Mouse (Mus musculus) left cerebral cortex, adult 9 months (tissue): ENCODE measurements around the gene Hps3.
"Not testable (repeated sequence)": the region's sequence is repeated elsewhere in the genome, so short reads cannot be mapped to it uniquely, and the experiment has no call there.

ENCODE experiments used
- DNase-seq, 2 experiments: peaks; one replicate each; pipeline ENCODE4 v3.0.0; 2022; ENCODE audit warnings: low spot score in 2 of 2

The Hps3 gene

DNA sequence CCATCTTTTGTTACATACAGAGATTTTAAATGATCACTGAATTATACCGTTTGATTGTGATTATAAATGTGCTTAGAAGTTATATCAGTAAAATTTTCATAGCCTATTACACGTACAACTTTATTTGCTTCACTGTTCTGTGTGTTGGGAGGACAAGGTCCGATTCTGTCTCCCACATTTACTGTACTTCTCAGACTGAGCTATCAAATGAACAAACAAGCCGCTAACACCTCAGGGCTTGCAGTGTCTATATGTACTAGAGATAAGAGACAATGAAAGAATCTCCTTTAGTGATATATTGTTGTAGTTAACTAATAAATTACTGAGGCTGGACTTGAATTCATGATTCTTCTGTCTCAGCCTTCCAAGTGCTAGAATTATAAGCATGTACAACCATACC is 27.8 kb downstream of the Hps3 start:
- no peak for DNase-seq

DNA sequence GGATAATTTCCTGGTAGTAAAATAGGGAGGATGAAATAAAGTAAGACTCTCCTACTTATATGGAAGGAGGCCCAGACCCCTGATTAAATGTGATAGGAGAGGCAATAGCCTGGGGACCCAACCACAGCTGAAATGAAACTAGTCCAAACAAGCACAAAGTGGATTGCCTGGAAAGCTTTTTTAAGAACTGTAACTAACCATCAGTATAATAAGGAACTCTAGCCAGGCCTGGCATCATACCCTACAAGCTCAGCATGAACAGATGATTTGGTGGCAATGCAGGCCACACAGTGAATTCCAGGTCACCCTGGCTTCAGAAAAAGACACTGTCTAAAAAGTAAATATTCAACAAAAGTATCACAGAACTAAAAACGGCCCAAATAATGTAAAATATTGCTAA is 29.5 kb downstream of the Hps3 start:
- no peak for DNase-seq

DNA sequence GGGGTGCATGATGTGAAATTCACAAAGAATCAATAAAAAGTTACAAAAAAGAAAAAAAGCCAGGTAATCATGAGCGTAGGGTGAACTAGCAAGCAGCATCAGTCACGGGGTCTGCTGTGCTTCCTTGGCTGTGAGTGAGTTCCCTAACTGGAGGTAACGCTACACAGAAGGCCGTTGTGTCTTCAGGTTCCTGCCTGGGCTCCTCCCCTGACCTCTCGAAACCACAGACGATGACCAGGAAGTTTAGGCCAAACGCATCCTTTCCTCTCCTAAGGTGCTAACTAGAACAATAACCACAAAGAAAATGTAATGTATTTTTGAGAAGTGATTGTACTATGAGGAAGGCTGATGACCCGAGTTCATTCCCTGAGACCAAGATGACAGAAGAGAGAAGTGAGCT is 30.7 kb downstream of the Hps3 start:
- no peak for DNase-seq

DNA sequence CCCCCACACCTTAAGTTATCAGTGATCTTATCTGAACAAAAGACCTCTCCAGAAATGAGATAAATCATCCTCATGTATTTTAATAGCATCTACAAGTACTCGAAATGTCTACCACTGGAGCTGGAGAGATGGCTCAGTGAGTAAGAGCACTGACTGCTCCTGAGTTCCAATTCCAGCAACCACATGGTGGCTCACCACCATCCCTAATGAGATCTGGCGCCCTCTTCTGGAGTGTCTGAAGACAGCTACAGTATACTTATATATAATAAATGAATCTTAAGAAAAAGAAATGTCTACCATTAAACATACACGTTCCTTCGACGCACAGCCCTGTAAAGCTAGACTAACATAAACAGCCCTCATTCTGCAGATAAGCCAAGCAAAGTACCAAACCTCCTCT is 32.3 kb downstream of the Hps3 start:
- no peak for DNase-seq

DNA sequence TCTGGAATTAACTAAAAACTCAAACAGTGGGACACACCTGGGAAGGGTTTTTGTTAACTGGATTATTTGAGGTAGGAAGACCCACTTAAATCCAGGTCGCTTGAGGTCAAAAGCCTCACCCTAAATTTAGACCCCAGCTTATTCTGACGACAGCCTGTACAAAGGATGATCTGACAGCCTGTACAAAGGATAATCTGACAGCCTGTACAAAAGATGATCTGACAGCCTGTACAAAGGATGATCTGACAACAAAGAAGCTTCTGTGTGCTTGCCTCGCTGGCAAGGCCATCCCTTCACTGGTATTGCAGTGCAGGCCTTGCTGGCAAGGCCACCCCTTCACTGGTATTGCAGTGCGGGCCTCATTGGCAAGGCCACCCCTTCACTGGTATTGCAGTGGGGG is 34.3 kb downstream of the Hps3 start:
- DNase-seq = no peak

DNA sequence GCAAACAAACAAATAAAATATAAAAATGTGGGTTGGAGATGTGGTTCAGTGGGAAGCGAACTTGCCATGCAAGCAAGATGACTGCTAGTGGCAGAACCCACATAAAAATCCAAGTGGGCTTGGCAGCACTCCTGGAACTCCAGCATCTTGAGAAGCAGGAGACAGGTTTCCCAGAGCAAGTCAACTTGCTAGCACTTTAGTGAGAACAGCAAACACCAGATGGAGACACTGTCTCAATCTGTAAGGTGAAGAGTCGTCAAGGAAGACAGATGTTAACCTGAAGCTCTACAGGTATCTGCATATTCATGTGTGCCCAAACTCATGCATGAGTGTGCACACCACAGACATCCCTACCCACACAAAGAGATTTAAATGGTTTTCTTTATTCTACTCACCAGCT is 35.6 kb downstream of the Hps3 start:
- DNase-seq = peak; percentile 23 to 45

DNA sequence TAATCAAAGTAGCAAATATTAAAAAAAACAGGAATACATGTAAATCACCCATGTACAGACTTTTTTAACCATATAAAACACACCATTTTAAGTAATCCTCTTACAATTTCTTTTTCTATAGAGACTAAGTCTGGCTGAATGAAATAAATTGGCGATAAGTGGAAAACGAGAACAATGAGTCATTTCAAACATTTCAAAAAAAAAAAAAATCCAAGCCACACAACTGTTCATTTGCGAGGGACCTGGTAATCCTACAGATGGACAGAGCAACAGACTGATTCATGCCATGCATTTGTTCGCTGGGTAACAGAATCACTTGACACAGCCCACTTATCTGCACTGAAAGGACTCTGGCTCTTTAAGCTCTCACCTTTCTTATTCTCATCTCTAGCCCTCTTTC is 42.7 kb downstream of the Hps3 start:
- DNase-seq = no peak

DNA sequence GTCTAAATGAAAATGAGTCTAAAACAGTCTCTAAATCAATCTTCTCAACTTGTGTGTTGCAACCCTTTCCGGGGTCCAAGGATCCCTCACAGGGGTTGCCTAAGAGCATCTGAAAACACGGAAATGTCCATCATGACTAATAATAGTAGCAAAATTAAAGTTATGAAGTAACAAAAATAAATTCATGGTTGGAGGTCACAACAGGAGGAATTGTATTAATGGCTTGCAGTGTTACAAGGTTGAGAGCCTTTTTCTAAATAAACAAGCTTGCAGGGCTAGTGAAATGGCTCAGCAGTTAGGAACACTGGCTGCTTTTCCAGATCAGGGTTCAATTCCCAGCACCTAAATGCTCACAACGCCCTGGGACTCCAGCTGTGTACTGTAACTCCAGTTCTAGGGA is 45.1 kb downstream of the Hps3 start:
- no peak for DNase-seq

DNA sequence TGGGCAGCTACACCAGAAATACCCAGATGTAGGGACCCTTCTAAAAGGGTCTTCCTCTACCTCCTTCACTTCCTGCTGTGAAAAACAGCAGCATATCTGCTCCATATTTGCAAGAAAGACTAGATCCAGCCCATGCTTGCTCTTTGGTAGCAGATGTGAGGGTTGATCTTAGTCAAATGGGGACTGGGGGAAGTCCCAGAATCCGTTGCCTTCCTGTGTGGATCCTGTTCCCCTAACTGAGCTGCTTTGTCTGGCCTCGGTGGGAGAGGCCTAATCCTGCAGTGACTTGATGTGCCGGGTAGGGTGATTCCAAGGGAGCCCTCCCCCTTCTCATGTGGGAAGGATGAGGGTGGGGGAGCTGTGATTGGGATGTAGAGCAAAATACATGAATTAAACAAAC is 49.0 kb downstream of the Hps3 start:
- no peak for DNase-seq

DNA sequence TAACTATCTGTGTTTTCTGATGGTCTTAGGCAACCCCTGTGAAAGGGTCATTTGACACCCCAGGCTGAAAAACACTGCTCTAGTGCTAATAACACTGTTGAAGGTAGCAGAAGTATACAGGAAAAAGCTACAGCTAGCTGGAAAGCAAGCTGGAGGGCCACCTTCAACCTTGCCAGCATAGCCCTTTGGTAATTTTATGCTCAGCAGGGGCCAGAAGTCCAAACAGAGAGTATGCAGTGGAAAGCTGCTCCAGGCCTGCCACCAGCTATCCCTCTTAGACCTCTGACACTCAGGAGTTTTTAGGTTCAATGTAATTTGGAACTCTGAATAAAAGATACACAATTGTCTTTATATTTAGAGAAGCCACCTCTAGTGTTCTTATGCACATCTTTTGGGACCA is 52.3 kb downstream of the Hps3 start:
- no peak for DNase-seq

DNA sequence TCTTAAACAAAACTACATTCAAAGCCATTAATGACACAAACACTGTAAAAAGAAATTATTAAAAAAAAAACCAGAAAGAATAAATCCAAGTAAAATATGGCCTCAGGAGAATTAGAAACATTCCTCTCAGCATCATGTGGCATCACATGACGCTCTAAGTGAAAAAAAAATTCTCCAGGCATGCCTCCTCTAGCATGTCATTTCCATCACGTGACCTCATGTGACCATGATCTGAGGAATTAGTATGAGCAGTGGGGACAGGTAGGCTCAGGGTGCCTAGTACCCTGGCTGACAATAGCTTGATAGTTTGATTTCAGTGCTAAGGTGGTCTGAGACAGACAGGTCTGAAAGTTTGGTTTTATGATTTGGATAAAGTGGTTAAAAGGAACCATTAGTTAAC is 54.0 kb downstream of the Hps3 start:
- DNase-seq = no peak

DNA sequence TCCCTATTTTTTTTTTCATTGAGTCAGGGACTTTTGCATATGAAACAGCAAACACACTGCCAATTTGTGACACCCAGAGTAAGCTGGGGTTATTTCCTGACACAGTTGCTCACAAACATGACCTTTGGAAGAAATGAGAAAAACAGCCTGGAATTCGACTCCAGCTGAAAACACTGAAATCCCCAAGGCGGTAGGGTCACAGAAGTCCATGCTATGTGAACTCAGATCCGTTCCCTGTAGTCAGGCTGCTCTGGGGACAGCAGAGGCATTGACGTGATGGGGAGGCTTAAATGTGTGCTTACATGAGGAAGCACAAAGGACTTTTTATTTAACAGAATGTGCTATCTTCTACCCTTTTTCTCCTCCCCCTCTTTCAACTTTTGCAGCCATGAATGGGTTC is 56.6 kb downstream of the Hps3 start:
- no peak for DNase-seq

DNA sequence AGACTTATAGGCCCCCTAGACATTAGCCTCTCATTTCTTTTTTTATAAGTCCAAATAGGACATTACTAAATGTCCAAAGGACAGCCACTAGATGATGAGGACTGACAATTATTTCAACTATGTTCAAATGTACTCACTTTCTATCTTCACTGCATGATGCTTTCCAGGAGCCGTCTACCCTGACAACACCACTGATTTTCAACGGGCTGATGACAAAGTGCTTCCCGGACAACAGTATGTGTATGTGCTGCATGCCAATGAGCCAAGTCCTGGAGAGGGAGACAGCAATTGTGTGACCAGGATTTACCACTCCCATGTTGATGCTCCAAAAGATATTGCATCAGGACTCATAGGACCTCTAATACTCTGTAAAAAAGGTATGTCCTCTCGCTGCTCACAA is 69.0 kb downstream of the Hps3 start:
- DNase-seq = no peak

DNA sequence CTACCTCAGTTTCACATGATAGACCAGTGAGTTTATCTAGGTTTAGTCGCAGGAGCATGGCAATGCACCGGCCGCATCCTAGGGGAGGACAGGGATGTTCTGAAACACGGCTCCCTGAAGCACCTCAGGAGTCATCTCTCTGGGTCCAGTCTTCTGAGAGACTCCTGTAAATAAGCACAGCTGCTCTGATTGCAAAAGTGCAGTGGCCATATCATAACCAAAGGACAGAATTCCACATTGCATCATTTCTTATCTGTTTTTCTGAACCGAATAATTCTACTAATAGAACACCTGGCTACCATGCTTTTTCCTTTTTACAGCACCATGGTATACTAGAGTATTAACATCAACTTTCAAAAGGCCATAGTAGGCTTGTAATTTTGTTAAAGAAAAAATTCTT is 69.9 kb downstream of the Hps3 start:
- DNase-seq = no peak

DNA sequence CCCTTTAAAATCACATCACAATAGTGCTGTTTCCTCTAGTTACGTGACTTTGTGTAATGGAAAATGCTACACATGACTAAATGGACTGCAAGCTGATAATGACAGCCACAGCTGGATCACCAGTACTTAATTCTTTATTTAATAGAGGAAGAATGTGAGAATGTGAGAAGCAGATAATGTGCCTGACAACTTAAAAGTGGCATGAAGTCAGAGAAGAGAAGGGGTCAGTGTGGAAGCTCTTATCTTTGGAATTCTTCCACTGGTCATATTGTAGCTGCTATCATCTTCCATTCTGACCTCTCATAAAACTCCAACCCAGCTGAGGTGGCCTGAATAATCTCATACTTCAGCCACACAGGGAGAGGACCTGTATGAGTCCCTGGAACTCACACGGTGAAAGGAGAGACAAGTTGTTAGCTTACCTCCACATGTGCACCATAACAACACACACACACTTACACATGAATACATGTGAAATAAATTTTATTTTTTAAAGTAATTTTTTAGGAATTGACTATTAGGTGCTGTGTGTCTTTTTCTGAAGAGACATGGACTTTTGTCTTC is 70.4 kb downstream of the Hps3 start:
- no peak for DNase-seq

DNA sequence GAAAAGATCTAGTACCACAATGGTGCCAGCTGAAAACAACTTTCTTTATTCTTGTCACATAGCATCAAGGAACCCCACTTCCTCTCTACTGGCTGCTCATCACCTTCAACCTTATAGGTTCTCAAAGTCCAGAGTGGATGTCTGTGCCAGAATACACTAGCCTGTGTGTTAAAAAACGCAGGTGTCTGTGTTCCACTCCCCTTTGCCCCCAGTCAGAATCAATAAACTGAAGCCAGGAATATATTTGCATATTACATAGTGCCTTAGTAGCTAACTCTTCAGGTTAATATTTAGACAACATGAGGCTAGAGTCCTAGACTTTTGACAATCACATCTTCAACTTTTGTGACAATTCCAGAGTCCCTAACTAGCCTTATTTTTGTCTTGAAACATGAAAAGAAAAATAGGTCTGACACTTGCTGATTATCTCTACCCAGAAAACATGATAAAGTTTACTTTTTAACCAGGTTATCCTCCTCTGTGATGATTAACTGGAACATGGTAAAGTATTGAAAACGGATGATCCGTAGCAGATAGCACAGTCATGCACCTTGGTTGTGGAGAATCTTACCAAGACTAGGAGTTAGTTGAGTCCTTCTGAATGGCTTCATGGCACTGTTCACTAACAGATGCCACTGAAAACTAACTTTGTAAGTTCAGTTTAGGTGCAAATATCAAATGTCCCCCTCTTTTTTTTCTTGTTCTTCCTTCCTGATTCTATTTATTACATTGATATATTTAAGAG is 72.2 kb downstream of the Hps3 start:
- no peak for DNase-seq

DNA sequence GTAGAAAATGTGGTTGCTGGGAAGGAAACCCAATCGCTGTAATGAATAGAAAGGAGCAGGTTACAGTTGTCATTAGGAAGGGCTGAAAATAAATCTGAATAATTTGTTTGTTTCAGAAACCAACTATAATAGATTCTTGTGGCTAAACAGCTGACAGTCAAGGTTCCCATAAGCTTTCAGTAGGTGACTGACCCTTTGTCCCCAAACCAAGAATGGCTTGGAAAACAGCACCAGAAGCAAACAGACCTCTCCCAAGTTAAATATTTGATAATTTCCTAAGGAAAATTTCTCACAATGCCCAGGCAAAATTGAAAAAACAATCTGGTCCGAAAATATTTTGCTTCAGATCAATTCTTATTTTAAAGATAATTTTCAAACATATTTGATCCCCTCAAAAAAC is 73.8 kb downstream of the Hps3 start:
- no peak for DNase-seq

DNA sequence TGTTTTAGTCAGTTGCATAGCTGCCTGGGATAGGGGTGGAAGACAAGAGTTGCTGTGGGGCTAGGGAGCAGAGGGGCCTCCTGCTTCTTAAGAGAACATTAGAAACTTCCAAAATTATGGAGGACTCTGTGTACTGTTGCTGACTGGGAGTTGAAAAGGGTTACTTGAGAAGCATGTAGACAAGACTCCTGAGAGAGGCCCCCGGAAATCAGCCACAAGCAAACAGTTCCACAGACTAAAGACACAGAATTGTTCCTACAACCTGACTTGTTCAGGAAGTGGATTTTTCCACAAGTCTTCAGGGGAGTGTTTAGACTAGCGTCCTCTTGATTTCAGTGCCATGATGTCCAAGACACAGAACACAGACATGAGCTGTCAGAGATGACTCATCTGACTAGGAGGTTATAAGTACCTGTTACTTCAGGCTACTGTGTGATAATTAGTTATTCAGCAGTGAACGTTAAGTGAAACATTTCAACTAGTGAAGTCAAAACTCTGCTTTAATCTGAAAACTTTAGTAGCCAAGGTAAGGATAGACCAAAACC is 74.5 kb downstream of the Hps3 start:
- no peak for DNase-seq

DNA sequence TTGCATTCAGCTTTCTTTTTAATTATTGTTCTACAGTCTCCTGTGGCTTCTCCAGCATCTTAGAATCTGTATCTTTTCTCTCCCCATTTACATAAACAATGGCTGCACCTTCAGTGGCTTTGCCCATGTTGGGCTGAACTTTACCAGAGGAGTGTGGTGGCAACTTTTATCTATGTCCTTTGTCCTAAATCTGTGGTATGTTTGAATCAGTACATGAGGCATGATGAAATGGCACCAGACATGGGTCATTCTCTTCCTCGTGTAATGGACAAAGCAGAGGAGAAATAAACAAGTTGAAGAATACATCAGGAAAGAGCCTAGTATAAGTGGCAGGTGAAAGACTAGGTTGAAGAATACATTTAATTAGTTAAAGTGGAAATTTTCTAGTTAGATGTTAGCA is 76.1 kb downstream of the Hps3 start:
- DNase-seq = no peak

DNA sequence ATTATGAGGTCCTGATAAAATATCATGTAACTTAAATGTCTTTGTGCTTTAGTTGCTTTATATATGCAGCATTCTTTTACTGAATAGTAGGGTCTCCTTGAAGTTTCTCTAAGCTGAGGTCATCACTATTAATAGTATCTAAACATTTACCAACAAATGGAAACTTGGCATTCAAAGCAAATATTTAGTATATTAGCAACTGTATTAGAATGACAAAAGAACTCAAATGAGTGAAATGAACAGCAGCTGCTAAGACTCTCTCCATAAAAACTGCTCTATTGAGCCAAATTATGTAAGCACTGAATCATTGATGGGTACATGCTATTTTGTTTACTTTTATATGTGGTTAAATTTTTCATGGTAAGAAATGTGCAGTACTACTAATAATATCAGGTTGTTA is 77.1 kb downstream of the Hps3 start:
- no peak for DNase-seq

DNA sequence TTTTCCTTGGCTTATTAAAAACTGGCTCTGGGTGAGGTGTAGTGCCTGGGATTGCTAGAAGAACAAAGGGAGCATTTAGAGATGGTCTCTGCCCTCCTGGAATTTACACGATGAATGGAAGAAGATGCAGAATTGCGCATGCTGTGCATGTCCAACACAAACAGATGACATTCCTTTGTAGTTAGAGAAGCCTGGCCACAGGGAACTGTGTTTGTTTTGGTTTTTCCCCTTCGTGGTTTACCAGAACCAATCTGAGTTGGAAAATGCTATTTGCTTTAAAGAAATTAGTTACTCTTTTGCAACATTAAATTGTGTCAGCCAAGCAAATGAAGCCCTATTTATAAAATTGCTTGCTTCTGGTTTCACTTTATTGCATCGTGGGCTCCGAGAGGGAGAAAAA is 78.2 kb downstream of the Hps3 start, which contains the start of gene Cp:
Gene Cp (plus strand): TSS at position 170 of the 400 bp plus-strand sequence.
- no peak for DNase-seq

DNA sequence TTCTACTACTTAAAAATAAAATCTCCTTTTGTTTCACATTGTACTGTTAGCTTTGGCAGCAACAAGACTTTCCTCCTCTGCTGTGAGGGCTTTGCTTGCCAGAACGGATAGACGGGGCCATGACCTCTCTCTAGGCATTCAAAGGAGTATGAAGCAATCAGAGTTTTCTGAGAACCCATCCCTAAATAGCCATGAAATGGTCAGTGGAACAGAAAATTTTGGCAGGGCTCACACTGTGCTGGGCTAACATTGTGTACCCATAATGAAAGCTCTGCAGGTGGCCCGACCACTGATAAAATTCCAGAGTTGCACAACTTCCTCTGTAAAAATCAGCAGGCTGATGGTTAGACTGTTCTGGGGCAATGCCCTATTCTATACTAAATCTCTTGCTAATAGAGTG is 81.2 kb downstream of the Hps3 start:
- peak; percentile 6 to 27 for DNase-seq

DNA sequence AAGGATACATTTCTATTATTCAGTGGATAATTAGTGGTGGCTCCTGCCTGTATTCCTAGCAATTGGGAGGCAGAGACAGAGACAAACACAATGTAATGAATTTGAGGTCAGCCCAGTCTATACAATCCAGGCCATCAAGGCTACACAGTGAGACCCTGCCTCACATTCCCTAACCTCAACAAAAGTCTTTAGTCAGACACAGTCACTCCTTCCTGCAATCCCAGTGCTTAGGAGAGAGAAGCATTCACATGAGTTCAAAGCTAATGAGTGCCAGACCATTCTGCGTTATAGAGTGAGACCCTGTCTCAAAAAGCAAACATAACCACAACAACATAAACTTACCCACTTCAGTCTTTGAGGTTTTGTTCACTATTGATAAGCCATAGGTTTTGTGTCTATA is 81.7 kb downstream of the Hps3 start:
- DNase-seq = no peak

DNA sequence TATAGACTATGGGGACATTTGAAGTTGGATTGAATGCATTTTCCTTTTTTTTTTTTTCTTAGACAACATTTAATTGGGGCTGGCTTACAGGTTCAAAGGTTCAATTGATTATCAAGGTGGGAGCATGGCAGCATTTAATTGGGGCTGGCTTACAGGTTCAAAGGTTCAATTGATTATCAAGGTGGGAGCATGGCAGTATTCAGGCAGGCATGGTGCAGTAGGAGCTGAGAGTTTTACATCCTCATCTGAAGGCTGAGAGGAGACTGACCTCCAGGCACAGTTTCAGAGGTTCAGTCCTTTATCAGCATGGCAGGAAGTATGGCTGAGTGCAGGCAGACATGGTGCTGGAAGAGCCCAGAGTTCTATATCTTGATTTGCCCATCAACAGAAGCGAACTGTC is 85.7 kb downstream of the Hps3 start:
- DNase-seq = not testable (repeated sequence)
